Mouse (Mus musculus) G1E (cell line): ENCODE measurements around the gene Naa35.

Source experiments
- CTCF ChIP-seq: IDR thresholded peaks from 2 replicates; pipeline ENCODE4 v1.5.1; 2012; ENCODE audit warnings: low read depth, low read length, inconsistent platforms, mixed read lengths
- GATA1 ChIP-seq: IDR thresholded peaks from 2 replicates; pipeline ENCODE4 v1.6.1; 2012; ENCODE audit warnings: borderline replicate concordance, low read length, inconsistent platforms, mixed read lengths
- TAL1 ChIP-seq: conservative IDR thresholded peaks from 2 replicates; pipeline ENCODE4 v1.6.1; 2012; ENCODE audit warnings: low read depth, low read length, inconsistent platforms, mixed read lengths

DNA sequence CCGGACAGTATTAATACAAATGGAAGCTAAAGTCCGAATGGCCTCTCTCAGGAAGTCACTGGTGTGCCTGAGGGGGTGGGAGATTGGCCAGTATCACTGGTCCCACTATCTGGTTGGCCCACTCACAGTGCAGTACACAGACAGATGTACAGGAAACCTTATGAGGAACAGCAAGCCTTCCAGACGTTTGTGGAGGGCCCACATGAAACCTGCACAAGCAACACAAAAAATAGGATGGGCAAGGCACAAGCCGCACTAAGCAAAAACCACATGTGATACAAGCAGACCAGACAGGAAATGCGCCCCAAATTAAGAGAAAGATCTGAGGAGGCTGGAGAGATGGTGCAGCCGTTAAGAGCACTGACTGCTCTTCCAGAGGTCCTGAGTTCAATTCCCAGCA, 87.2 kb downstream of the Naa35 start:
- TF ChIP-seq CTCF (no peak), GATA1 (no peak), TAL1 (no peak)
